Mouse (Mus musculus) limb, embryonic 10.5 days (tissue): ENCODE measurements around the gene Tmeff1. TPM values are rescaled to one million over a fixed set of nuclear protein-coding genes. Genes with fewer than 3 reads are reported as not detected.

ENCODE experiments used
- DNase-seq: peaks from one replicate; pipeline ENCODE4 v3.0.0-alpha.2; 2017; ENCODE audit warnings: low spot score
- H3K27ac ChIP-seq: fragments of 300-500 bp; sonication (generic); 2 replicates; pipeline ENCODE4 v1.5.1; 2016; ENCODE audit warnings: mild to moderate bottlenecking
- H3K27me3 ChIP-seq: fragments of 300-500 bp; sonication (generic); 2 replicates; pipeline ENCODE4 v1.6.1; 2016; ENCODE audit warnings: low read depth, mild to moderate bottlenecking; ENCODE audit not compliant: poor library complexity, severe bottlenecking
- H3K36me3 ChIP-seq: fragments of 300-500 bp; sonication (generic); 2 replicates; pipeline ENCODE4 v1.6.1; 2016; ENCODE audit warnings: mild to moderate bottlenecking, moderate library complexity
- H3K4me1 ChIP-seq: fragments of 300-500 bp; sonication (generic); 2 replicates; pipeline ENCODE4 v1.6.1; 2016
- H3K4me3 ChIP-seq: fragments of 300-500 bp; sonication (generic); 2 replicates; pipeline ENCODE4 v1.5.1; 2016; ENCODE audit warnings: mild to moderate bottlenecking, moderate library complexity
- H3K9me3 ChIP-seq: fragments of 300-500 bp; sonication (generic); replicated peaks from 2 replicates; pipeline ENCODE4 v1.6.1; 2016; ENCODE audit warnings: mild to moderate bottlenecking
- WGBS: fragments of 180-500 bp; shearing (Covaris S2); methylation state at CpG from one replicate; pipeline ENCODE4 v1.1.7; 2016; 5-methylcytosine and 5-hydroxymethylcytosine counted together
- polyA plus RNA-seq: library from polyadenylated mRNA; unstranded; fragments of >200 nt; fragmentation: Nextera tagmentation; extraction: Ambion mirVana; gene quantifications from 2 replicates; pipeline ENCODE4 v1.2.1, GENCODE M21; 2016

Tmeff1 gene
- polyA plus RNA-seq, 1 experiment from 2014 or later: 109 TPM

GRCm38 (mm10) chr4:48691793-48692437, 106.9 kb downstream of the Tmeff1 start:
- Histone ChIP-seq H3K27me3 (no peaks in the 10 kb centered on the region), H3K4me1 (peaks cover 16% of the 10 kb centered on the region), H3K4me3 (no peak overlapping the region), H3K27ac (no peak overlapping the region), H3K36me3 (no peaks in the 10 kb centered on the region), H3K9me3 (no peaks in the 10 kb centered on the region)
- 46% methylated on average over 7 of the region's 7 CpGs for WGBS
- DNase-seq: peak; percentile 62

GRCm38 (mm10) chr4:48692736-48693292, 107.8 kb downstream of the Tmeff1 start:
- H3K4me3 ChIP-seq: no peak overlapping the region
- no peaks in the 10 kb centered on the region for H3K27me3 ChIP-seq
- H3K9me3 ChIP-seq: no peaks in the 10 kb centered on the region
- no peak overlapping the region for H3K27ac ChIP-seq
- DNase-seq: no peak
- 30% methylated on average over 9 of the region's 9 CpGs for WGBS
- H3K36me3 ChIP-seq: no peaks in the 10 kb centered on the region
- H3K4me1 ChIP-seq: peaks cover 16% of the 10 kb centered on the region

- H3K36me3 ChIP-seq: no peaks in the 10 kb centered on the region
- no peak overlapping the region for H3K27ac ChIP-seq
- peaks cover 11% of the 10 kb centered on the region for H3K4me1 ChIP-seq
- H3K4me3 ChIP-seq: no peak overlapping the region
- H3K9me3 ChIP-seq: no peaks in the 10 kb centered on the region
- WGBS: 88% methylated on average over 3 of the region's 3 CpGs
- no peak for DNase-seq
- no peaks in the 10 kb centered on the region for H3K27me3 ChIP-seq
Observed at GRCm38 (mm10) chr4:48696706-48697105, 111.7 kb downstream of the Tmeff1 start.

DNA sequence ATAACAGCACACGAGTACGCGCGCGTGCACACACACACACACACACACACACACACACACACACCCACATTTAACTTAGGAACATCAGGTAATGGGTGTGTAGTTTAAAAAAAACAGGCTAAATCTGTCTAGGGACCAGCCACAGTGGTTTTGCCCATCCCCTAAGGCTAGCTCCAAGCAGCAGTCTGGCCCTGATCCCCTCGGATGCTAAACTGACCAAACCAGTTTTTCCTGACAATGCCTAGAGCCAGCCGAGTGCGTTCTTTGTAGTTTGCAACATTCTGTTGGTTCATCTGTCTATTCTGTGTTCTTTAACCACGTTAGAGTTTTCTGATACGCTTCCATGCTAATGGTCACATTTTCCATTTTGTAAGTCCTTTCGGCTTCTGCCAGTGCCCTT, 112.3 kb downstream of the Tmeff1 start:
- Histone ChIP-seq H3K9me3 (no peaks in the 10 kb centered on the region), H3K27me3 (no peaks in the 10 kb centered on the region), H3K4me1 (peaks cover 7% of the 10 kb centered on the region), H3K36me3 (no peaks in the 10 kb centered on the region), H3K4me3 (no peak overlapping the region), H3K27ac (no peak overlapping the region)
- 59% methylated on average over 11 of the region's 11 CpGs for WGBS
- no peak for DNase-seq

Other genes with a start within 250 kb of the Tmeff1 start
- gene Tex10, start 111.7 kb upstream of the Tmeff1 start, polyA plus RNA-seq: 83.4 and 89.4 TPM in 2 replicates
- gene Msantd3, start 45.2 kb upstream of the Tmeff1 start, polyA plus RNA-seq: 40.8 and 44.8 TPM in 2 replicates
- 1.3 and 1.6 TPM in 2 replicates for gene Cavin4, start 78.3 kb downstream of the Tmeff1 start, polyA plus RNA-seq